Mouse (Mus musculus): ENCODE results near the gene Gm10750. TPM values are rescaled to one million over a fixed set of nuclear protein-coding genes. Genes with fewer than 3 reads are reported as not detected.
"Not testable (repeated sequence)": the region's sequence is repeated elsewhere in the genome, so short reads cannot be mapped to it uniquely, and the experiment has no call there.

Gm10750 gene
- not detected in 2 replicates for polyA plus RNA-seq (2016; fragmentation: Nextera tagmentation; extraction: Ambion mirVana)

- not testable (repeated sequence) for H3K9ac ChIP-seq (replicated peaks); H3K4me3 ChIP-seq (replicated peaks); H3K36me3 ChIP-seq; H3K27me3 ChIP-seq; H3K4me1 ChIP-seq (replicated peaks); H3K9me3 ChIP-seq; H3K4me2 ChIP-seq; ATAC-seq (ENCODE audit: insufficient number of reproducible peaks, insufficient read depth, low FRiP score, low TSS enrichment, low read depth); H3K27ac ChIP-seq
- WGBS: 73% methylated on average over 5 of the region's 5 CpGs
These were observed at the start of gene Gm10750 for GRCm38 (mm10) chr2:149017137-149017536. Gene Gm10750 (minus strand): TSS chr2:149017237.

- no peaks in the 10 kb centered on the region for H3K27me3 ChIP-seq
- H3K9ac ChIP-seq (replicated peaks): no peak overlapping the region
- H3K4me1 ChIP-seq (replicated peaks): no peaks in the 10 kb centered on the region
- H3K4me3 ChIP-seq (replicated peaks): no peak overlapping the region
- 75% methylated on average over 2 of the region's 2 CpGs for WGBS
- no peak for ATAC-seq (ENCODE audit: insufficient number of reproducible peaks, insufficient read depth, low FRiP score, low TSS enrichment, low read depth)
- H3K27ac ChIP-seq: no peak overlapping the region
- H3K9me3 ChIP-seq: 0 out of 2 replicates have a peak, but pooled peaks cover 3% of the 10 kb centered on the region
- no peaks in the 10 kb centered on the region for H3K36me3 ChIP-seq
- H3K4me2 ChIP-seq: no peak overlapping the region
These were observed 12.2 kb downstream of the Gm10750 start for GRCm38 (mm10) chr2:149004826-149005225.

GRCm38 (mm10) chr2:149003151-149003550 lies 13.9 kb downstream of the Gm10750 start, which contains the start of gene Gm1330:
Gene Gm1330 (minus strand): TSS chr2:149003251.
- Histone ChIP-seq H3K36me3 (no peaks in the 10 kb centered on the region), H3K9me3 (no peaks in the 10 kb centered on the region), H3K27me3 (no peaks in the 10 kb centered on the region)

GRCm38 (mm10) chr2:148995133-148995532 lies 21.9 kb downstream of the Gm10750 start:
- Histone ChIP-seq H3K27ac (no peak overlapping the region), H3K9ac (replicated peaks) (no peak overlapping the region), H3K36me3 (no peaks in the 10 kb centered on the region), H3K9me3 (peaks cover 5% of the 10 kb centered on the region; the same call in 1 of the 2 replicates), H3K27me3 (no peaks in the 10 kb centered on the region), H3K4me1 (replicated peaks) (no peaks in the 10 kb centered on the region), H3K4me2 (no peak overlapping the region), H3K4me3 (replicated peaks) (no peak overlapping the region)
- WGBS: 90% methylated on average over 2 of the region's 2 CpGs
- no peak for ATAC-seq (ENCODE audit: insufficient number of reproducible peaks, insufficient read depth, low FRiP score, low TSS enrichment, low read depth)

More at GRCm38 (mm10) chr2:149003151-149003550, 13.9 kb downstream of the Gm10750 start, which contains the start of gene Gm1330:
- Histone ChIP-seq H3K4me2 (no peak within 1 kb of the TSS), H3K27ac (no peak within 1 kb of the TSS), H3K4me1 (replicated peaks) (no peaks in the 10 kb centered on the region), H3K9ac (replicated peaks) (no peak within 1 kb of the TSS), H3K4me3 (replicated peaks) (no peak within 1 kb of the TSS)
- no peak for ATAC-seq (ENCODE audit: insufficient number of reproducible peaks, insufficient read depth, low FRiP score, low TSS enrichment, low read depth)

Other genes starting within 250 kb of the Gm10750 start
- not detected in 2 replicates for gene Cst11, start 245.7 kb downstream of the Gm10750 start, polyA plus RNA-seq (2016; fragmentation: Nextera tagmentation; extraction: Ambion mirVana)
- gene 8030411F24Rik, start 235.2 kb downstream of the Gm10750 start, polyA plus RNA-seq (2016; fragmentation: Nextera tagmentation; extraction: Ambion mirVana): not detected in 2 replicates
- not detected in 2 replicates for gene Cst12, start 227.9 kb downstream of the Gm10750 start, polyA plus RNA-seq (2016; fragmentation: Nextera tagmentation; extraction: Ambion mirVana)
- not detected in 2 replicates for gene Cst8, start 218.5 kb downstream of the Gm10750 start, polyA plus RNA-seq (2016; fragmentation: Nextera tagmentation; extraction: Ambion mirVana)
- gene Cst13, start 197.2 kb downstream of the Gm10750 start, polyA plus RNA-seq (2016; fragmentation: Nextera tagmentation; extraction: Ambion mirVana): not detected in 2 replicates
- gene Cst9, start 182.1 kb downstream of the Gm10750 start, polyA plus RNA-seq (2016; fragmentation: Nextera tagmentation; extraction: Ambion mirVana): not detected in 2 replicates
- not detected in 2 replicates for gene 9230104L09Rik, start 152.2 kb downstream of the Gm10750 start, polyA plus RNA-seq (2016; fragmentation: Nextera tagmentation; extraction: Ambion mirVana)
- gene Cst3, start 141.5 kb downstream of the Gm10750 start, polyA plus RNA-seq (2016; fragmentation: Nextera tagmentation; extraction: Ambion mirVana): 287 and 288 TPM in 2 replicates
- not detected in 2 replicates for gene Gm1330, start 14.0 kb downstream of the Gm10750 start, polyA plus RNA-seq (2016; fragmentation: Nextera tagmentation; extraction: Ambion mirVana)